Mouse (Mus musculus) small intestine, adult 2 months (tissue): ENCODE measurements around the gene Rpl7l1.

ENCODE experiments used
- CTCF ChIP-seq: fragments of 200-500 bp; IDR thresholded peaks from 2 replicates; pipeline ENCODE4 v1.5.1; 2012; ENCODE audit warnings: low read depth, mild to moderate bottlenecking, control low read depth, inconsistent platforms, low read length, moderate library complexity, mixed read lengths; ENCODE audit not compliant: insufficient replicate concordance, insufficient read length; ENCODE audit errors: extremely low read depth
- POLR2A ChIP-seq: fragments of 200-500 bp; IDR thresholded peaks from 2 replicates; pipeline ENCODE4 v1.6.1; 2012; ENCODE audit warnings: low read depth, mild to moderate bottlenecking, control low read depth, inconsistent platforms, low read length, moderate library complexity

DNA sequence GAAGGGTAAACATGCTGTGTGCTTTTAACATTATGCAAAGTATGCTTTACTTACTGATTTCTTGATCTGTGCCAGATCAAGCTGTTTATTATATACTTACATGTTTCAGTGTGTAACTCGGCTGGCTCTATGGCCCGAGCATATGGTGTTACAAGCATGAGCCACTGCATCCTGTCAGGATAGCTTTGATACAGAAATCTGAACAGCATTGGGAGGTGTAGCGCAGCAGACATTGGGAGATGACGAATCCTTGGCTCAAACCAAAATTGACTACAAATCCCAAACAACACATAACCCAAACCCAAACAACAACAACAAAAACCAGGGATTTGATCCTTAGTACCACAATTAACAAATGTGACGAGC is 10.5 kb downstream of the Rpl7l1 start:
- TF ChIP-seq CTCF (no peak), POLR2A (no peak)
